Mouse (Mus musculus) liver, postnatal 0 days (tissue): Measurements from ENCODE around the gene Ntrk2. TPM values are rescaled to one million over a fixed set of nuclear protein-coding genes. Genes with fewer than 3 reads are reported as not detected.

Experiments
- ATAC-seq: fragments of 200-750 bp; cut with Nextera tagmentation; 2 replicates; pipeline ENCODE4 v1.8.0; 2017; ENCODE audit warnings: mild to moderate bottlenecking, moderate library complexity
- DNase-seq: peaks from one replicate; pipeline ENCODE4 v3.0.0-alpha.2; 2016
- H3K27ac ChIP-seq: fragments of 300-500 bp; sonication (generic); 2 replicates; pipeline ENCODE4 v1.5.1; 2014; ENCODE audit warnings: antibody characterized with exemption, moderate library complexity, mild to moderate bottlenecking, low read depth
- H3K27me3 ChIP-seq: fragments of 300-500 bp; sonication (generic); 2 replicates; pipeline ENCODE4 v1.6.1; 2014; ENCODE audit warnings: low read length, control low read depth, mixed read lengths; ENCODE audit not compliant: insufficient read depth
- H3K36me3 ChIP-seq: fragments of 300-500 bp; sonication (generic); replicated peaks from 2 replicates; pipeline ENCODE4 v1.6.1; 2014; ENCODE audit warnings: mild to moderate bottlenecking, control low read depth, low read length, moderate library complexity, mixed read lengths; ENCODE audit not compliant: insufficient read depth
- H3K4me1 ChIP-seq: fragments of 300-500 bp; sonication (generic); 2 replicates; pipeline ENCODE4 v1.6.1; 2014; ENCODE audit warnings: antibody characterized with exemption, mild to moderate bottlenecking, control low read depth; ENCODE audit not compliant: insufficient read depth
- H3K4me2 ChIP-seq: fragments of 300-500 bp; sonication (generic); 2 replicates; pipeline ENCODE4 v1.6.1; 2014; ENCODE audit warnings: low read depth, mild to moderate bottlenecking, low read length, moderate library complexity, mixed read lengths
- H3K4me3 ChIP-seq: fragments of 300-500 bp; sonication (generic); 2 replicates; pipeline ENCODE4 v1.5.1; 2014; ENCODE audit warnings: low read depth, low read length
- H3K9ac ChIP-seq: fragments of 300-500 bp; sonication (generic); replicated peaks from 2 replicates; pipeline ENCODE4 v1.6.1; 2014; ENCODE audit warnings: mild to moderate bottlenecking, moderate library complexity
- H3K9me3 ChIP-seq: fragments of 300-500 bp; sonication (generic); 2 replicates; pipeline ENCODE4 v1.6.1; 2016; ENCODE audit warnings: mild to moderate bottlenecking, control low read depth, low read length, mixed read lengths
- CTCF ChIP-seq: sonication (generic); IDR thresholded peaks from 2 replicates; pipeline ENCODE4 v1.5.1; 2016; ENCODE audit warnings: antibody characterized with exemption, low read depth
- EP300 ChIP-seq: IDR thresholded peaks from 2 replicates; pipeline ENCODE4 v1.6.1; 2016; ENCODE audit warnings: antibody characterized with exemption, low read depth, mild to moderate bottlenecking
- WGBS: fragments of 180-500 bp; shearing (Covaris S2); extraction: QIAGEN DNeasy Blood & Tissue Kit; methylation state at CpG from one replicate; pipeline ENCODE4 v1.1.7; 2014; ENCODE audit not compliant: insufficient replicate concordance; 5-methylcytosine and 5-hydroxymethylcytosine counted together
- polyA plus RNA-seq: library from polyadenylated mRNA; unstranded; fragments of >200 nt; fragmentation: Nextera tagmentation; extraction: Ambion mirVana; gene quantifications from 2 replicates; pipeline ENCODE4 v1.2.1, GENCODE M21; 2015

Gene Ntrk2
- polyA plus RNA-seq, 1 experiment from 2014 or later = 0.21 TPM

- Histone ChIP-seq H3K4me3 (no peak overlapping the region), H3K9me3 (0 out of 2 replicates have a peak, but pooled peaks cover 2% of the 10 kb centered on the region), H3K9ac (no peak overlapping the region), H3K27ac (no peak overlapping the region), H3K4me1 (no peaks in the 10 kb centered on the region), H3K36me3 (no peaks in the 10 kb centered on the region), H3K27me3 (no peaks in the 10 kb centered on the region), H3K4me2 (no peak overlapping the region)
- WGBS = 65% methylated on average over 5 of the region's 5 CpGs
- no peak for TF ChIP-seq EP300
- 0 out of 2 replicates have a peak, but pooled peaks have one; percentile 13 for TF ChIP-seq CTCF
- no peak for DNase-seq
- no peak for ATAC-seq
Observed at GRCm38 (mm10) chr13:59182630-59183029, 376.3 kb downstream of the Ntrk2 start.

Other genes starting within 250 kb of the Ntrk2 start
- gene Slc28a3, start 195.7 kb upstream of the Ntrk2 start, polyA plus RNA-seq = not detected in 2 replicates